13 mouse cellular contexts compared by ENCODE assay signal in the genomic region with DNA sequence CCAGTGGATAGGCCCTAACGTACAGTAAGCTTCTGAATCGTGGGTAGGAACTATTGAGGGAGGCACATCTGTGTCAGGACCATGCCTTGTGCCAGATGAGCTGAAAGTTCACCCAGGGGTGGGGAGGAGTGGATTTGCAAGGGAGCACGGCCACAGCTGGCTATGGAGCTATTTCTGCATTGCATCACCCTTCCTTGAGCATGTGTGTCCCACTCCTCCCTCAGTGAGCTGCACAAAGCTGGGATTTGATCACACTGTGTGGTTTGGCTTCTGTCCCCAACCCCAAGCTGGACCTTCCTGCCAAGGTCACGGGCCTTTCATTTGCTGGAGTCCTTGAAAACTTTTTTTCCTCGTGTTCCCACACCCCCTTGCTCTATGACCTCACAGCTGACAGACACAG. TPM values are rescaled to one million over a fixed set of nuclear protein-coding genes. Genes with fewer than 3 reads are reported as not detected.
DNase-seq lines count a peak whose midpoint lies in the region; ATAC-seq and TF ChIP-seq lines count a peak whose summit lies in the region.
"Had no signal": no experiment of that assay in that cellular context is flagged by ENCODE, and none has a peak within 500 bp of the region (broad histone marks: within the 10 kb centered on the region; RNA-seq: fewer than 3 reads in every experiment).

No protein-coding gene starts in this region.

- TF ChIP-seq CTCF in lung, postnatal 0 days (IDR thresholded peaks at IDR 0.05), result no peak

- TF ChIP-seq EP300 in lung, postnatal 0 days (IDR thresholded peaks at IDR 0.05), result no peak

- H3K27me3 ChIP-seq in lung, postnatal 0 days (replicated peaks; ENCODE audit: insufficient read depth, low read length), result no peaks in the 10 kb centered on the region
- H3K27me3 ChIP-seq: midbrain, embryonic 13.5 days; Patski had no signal

- H3K4me1 ChIP-seq in lung, postnatal 0 days (ENCODE audit: insufficient read depth, low read depth, low read length), result peaks cover 14% of the 10 kb centered on the region

- H3K4me3 ChIP-seq in lung, postnatal 0 days (ENCODE audit: low read depth, low read length), result no peak overlapping the region
- H3K4me3 ChIP-seq: midbrain, embryonic 13.5 days had no signal

- no peak overlapping the region for H3K4me2 ChIP-seq in lung, postnatal 0 days (replicated peaks; ENCODE audit: low read depth, low read length)
- H3K4me2 ChIP-seq: midbrain, embryonic 13.5 days had no signal

- 62% methylated on average over 5 of the region's 5 CpGs for WGBS in lung, postnatal 0 days

- H3K9me3 ChIP-seq in lung, postnatal 0 days (ENCODE audit: low read length), result no peaks in the 10 kb centered on the region
- H3K9me3 ChIP-seq: midbrain, embryonic 13.5 days had no signal

- peak; percentile 41 to 44 for DNase-seq in adrenal gland, postnatal 36 days
- no peak for DNase-seq in adrenal gland, postnatal 4 days (ENCODE audit: low spot score in 2 of 2)
- DNase-seq in Muller cell, postnatal 12 days (ENCODE audit: inconsistent ontology term), result peak; percentile 27
- peak; percentile 82 to 88 for DNase-seq in heart, adult 9 months (ENCODE audit: low spot score in 2 of 2)
- DNase-seq in lung, postnatal 0 days (ENCODE audit: low spot score), result peak; percentile 21
- DNase-seq in cerebellum, adult 8-10 months, result no peak
- no peak for DNase-seq in right cerebral cortex, postnatal 14 days
- DNase-seq in urinary bladder, adult 2 months (ENCODE audit: low spot score), result no peak
- DNase-seq: layer of hippocampus, postnatal 36 days had no signal

- H3K36me3 ChIP-seq in lung, postnatal 0 days (ENCODE audit: insufficient read depth, low read length), result no peaks in the 10 kb centered on the region
- H3K36me3 ChIP-seq: midbrain, embryonic 13.5 days had no signal

- H3K27ac ChIP-seq in lung, postnatal 0 days (ENCODE audit: low read length), result no peak overlapping the region
- H3K27ac ChIP-seq: liver, embryonic 14.5 days; midbrain, embryonic 13.5 days had no signal

- ATAC-seq in lung, postnatal 0 days, result peak; percentile 33; the same call in 1 of the 2 replicates
- ATAC-seq: inflammation-experienced regulatory T-cells, adult 6 months; midbrain, embryonic 13.5 days; Patski had no signal

- H3K9ac ChIP-seq in lung, postnatal 0 days (replicated peaks; ENCODE audit: low read depth), result no peak overlapping the region
- H3K9ac ChIP-seq: liver, embryonic 14.5 days; midbrain, embryonic 13.5 days had no signal

RNA-seq across cellular contexts. Expression of a gene that starts 45.8 kb away (rescaled TPM):
- under 1 TPM; 0.56 to 0.69 TPM for total RNA-seq in adrenal gland, postnatal 36 days (2021)
- 1 to 10 TPM; 2.1 to 4.0 TPM for total RNA-seq in adrenal gland, postnatal 4 days (2021)
- 2.9 and 3.2 TPM in 2 replicates for polyA plus RNA-seq in lung, postnatal 0 days (2015; fragmentation: Nextera tagmentation; extraction: Ambion mirVana)
- polyA plus RNA-seq in urinary bladder, adult 2 months (2012; rRNA removed), result 3.7 and 3.9 TPM in 2 replicates

Comparison
In these comparisons a context has a peak if more than half of its experiments do, and no peak if none do; other contexts are left out.
1. DNase-seq: peak in adrenal gland, postnatal 36 days (2 of 2), Muller cell, postnatal 12 days (single experiment), heart, adult 9 months (2 of 2) and lung, postnatal 0 days (single experiment); none in adrenal gland, postnatal 4 days (0 of 2), cerebellum, adult 8-10 months (single experiment), right cerebral cortex, postnatal 14 days (single experiment) and urinary bladder, adult 2 months (single experiment).